Mouse (Mus musculus) layer of hippocampus, postnatal 14 days (tissue): ENCODE results near the gene Pla2g2c. TPM values are rescaled to one million over a fixed set of nuclear protein-coding genes. Genes with fewer than 3 reads are reported as not detected.

Experiments
- DNase-seq, 2 experiments: peaks; one replicate each; pipeline ENCODE4 v3.0.0; 2021 to 2022; ENCODE audit warnings: low spot score in 2 of 2, mixed read lengths in 1 of 2
- total RNA-seq, 2 experiments: library from RNA; stranded (reverse); gene quantifications; 2 replicates each; pipeline ENCODE4 v1.2.3; 2021

Pla2g2c gene
- total RNA-seq, 2 experiments from 2014 or later: 0.28 TPM; not detected in 1

DNA sequence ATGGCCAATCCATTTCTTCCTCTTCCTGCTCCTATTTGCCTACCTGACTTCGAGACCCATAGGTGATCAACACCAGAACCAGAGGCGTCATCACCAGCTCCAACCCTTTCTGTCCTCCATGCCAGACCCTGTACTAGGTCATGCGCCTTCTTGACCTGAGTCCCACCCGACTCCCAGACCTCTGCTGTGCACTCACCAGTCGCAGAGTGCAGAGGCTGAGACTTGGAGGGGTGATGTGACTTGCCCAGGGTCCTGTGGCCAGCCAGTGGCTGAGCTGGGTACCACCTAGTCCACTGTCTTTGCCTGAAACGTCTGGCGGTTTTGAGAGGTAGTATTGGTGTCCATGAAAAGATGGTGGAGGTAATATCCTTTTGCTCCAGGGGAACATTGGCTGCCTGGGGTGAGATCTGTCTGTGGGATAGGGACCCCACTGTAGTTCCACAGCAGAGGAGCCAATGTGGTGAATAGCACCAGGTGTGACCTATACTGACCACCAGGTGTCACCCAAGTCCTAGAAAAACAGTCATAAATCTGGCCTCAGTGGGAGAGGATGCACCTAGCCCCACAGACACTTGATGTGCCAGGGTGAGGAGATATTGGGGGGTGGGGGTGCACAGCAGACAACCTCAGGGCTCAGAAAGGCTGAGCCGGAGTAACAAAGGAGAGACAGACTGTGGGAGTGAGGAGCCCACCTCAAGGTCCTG is 23.9 kb downstream of the Pla2g2c start:
- DNase-seq: peak in 1 of 2 experiments; percentile 71

DNA sequence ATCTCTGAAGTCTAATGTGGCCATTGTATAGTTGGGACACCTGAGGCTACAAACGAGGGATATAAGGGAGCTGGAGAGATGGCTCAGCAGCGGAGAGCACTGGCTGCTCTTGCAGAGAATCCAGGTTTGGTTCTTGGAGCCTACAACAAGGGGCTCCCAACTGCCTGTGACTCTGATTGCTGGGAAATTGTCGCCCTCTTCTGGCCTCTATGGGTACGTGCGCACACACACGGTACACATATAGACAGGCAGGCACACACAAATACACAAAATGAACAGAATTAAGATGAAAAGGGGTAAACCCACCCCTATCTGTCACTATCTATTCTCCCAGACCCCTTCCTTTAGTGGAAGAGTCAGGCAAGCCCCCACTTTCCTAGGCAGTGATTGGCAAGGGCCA is 28.0 kb downstream of the Pla2g2c start:
- DNase-seq: no peak

DNA sequence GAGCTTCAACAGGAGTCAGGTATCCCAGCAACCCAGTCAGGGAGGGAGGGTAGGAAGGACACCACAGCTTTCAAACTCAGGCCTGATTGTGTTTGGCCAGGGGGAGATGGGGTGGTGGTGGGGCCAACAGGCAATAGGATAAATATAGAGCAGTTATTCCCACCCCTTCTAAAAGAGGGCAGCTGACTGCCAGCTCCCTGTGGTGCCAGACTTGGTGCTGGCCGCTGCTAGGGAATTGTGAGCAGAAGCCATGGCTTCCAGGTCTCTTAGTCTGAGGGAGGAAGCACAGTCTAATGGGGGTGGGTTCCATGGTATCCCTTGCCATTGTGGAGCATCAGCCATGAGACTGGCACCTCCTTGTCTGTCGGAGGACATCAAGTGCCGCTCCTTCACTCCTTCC is 29.0 kb downstream of the Pla2g2c start:
- no peak for DNase-seq

DNA sequence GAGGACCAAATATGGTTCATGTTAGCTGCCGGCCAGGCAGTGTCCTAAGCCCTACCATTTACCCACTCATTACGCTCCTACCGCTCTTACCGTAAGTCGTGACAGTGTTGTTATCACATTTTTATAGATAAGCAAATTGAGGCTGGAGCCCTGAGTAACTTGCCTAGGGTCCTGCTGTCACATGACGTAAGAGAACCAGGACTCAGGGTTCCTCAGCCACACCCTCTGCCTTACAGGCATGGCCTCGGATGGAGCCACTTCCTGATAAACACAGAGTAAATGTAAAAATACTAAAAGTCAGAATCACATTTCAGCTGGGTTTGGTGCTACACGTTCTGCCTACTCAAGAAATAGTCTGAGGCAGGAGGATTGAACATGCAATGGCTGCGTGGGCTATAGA is 29.8 kb downstream of the Pla2g2c start:
- no peak for DNase-seq

DNA sequence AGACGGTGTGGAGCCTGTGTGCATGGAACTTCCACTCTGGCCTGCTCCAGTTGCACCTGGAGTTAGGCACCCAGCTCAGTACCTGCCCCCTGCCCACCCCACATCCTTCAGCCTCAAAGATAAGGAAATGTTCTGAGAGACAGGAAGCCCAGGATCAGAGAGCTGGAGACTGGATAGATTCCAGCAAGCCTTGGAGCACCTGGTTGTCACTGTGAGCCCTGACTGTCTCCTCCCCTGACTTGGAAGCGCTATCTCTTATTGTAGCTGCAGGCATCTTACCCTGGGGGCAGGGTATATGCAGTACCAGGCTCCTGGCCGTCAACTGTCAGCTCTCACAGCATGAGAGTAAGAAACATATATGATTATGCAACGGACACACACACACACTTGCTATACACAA is 30.8 kb downstream of the Pla2g2c start:
- no peak for DNase-seq

DNA sequence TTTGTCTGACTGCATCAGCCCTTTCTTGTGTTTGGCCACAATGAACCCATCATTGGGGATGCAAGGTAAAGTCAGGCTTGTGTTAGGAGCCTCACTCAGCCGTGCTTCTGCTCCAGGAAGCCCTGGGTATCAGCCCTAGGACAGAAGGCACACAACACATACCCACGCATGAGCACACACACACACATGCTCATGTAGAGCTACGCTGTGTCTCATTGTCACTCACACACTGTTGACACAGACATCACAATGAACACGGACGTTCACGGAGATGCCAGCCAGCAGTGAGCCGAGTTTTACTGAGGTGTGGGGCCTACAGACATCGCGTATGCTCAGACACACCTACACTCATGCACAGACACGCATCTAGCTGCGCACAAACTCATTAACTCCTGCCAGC is 31.4 kb downstream of the Pla2g2c start:
- DNase-seq: no peak

DNA sequence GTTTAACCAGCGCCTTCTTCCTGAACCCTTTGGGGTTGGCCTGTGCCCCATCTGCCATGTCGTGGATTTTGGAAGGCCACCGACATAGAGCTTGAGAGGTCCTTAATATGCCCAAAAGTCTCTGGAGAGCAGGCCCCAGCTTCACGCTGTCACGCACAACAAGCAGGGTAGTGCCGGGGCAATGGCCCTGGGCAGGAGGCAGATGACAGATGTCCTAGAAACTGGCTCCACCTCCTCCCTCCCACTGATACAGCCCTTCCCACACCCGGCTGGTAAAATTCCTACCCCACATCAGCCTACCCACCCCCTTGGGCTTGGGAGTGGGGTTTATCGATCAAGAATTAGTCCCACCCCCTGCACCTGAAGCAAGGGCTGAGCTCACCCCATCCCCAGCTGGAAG is 32.8 kb downstream of the Pla2g2c start, which contains the start of gene Pla2g2f:
Gene Pla2g2f, minus strand, starts transcription at position 211 of the 400 bp plus-strand sequence.
- no peak for DNase-seq

DNA sequence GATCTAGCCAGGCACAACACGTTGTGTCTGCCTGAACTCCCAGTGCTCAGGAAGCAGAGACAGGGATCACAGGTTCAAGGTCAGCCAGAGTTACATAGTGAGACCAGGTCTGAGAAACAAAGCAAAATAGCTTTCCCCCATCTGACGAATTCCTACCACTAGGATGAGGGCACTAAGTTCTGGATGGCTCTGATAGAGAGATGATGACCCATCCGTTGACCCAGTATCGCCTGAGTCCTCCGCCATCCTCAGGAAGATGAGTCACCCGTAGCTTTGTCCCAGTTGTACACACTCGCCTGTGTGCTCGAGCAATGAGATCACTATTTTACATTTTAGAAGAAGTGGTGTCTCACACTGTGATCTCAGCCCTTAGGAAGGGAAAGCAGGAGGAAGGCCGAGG is 37.7 kb downstream of the Pla2g2c start:
- DNase-seq: no peak

DNA sequence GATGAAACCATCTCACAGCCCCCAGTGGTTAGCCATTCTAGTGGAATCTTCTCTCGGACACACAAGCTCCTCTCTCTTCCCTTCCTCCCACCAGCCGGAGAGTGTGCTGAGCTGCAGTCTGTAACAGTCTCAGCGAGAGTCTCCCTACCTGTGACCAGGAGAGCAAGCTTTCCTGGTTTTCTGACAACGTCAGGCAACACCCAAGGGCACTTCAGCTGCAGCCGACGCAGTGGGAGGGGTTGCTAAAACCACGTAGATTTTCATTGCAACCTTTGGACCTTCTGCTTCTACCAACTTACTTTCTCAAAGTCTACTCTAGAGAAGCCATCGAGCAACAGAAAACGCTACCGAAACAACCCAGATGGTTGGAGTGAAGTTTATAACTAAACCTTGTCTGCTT is 47.4 kb downstream of the Pla2g2c start:
- DNase-seq: no peak

DNA sequence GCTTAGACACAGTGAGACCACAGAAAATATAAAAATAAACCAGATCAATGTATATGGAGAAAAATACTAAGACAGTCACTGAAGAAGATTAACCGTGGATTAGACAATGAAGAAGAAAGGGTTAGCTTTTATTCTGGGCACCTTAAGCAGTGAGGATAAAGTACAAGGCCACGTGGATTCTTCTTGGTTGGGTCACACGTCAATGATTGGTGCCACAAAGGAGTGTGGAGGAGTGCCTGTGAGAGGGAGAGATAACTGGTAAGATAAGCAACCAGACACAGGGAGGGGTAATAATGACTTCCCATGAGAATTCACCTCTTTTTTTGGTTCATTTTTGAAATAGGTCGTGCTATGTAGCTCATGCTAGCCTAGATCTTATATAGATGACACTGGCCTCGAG is 47.8 kb downstream of the Pla2g2c start:
- no peak for DNase-seq

DNA sequence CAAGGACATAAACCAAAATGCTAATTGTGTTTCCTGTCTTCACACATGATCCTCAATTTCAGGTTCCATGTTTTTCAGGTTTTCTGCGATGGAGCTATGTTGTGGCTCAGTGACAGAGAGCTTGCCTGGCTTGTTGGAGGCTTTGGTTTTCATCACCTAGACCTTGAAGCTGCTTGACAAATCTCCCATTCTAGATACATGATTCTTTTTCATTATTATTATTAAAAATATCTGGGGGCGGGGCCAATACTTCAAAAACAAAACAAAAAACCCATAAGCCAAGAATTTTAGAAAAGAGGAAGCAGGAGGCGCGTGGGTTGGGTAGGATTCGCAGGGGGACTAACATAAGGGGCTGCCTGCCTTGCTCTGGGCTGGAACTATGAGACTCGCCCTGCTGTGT is 50.8 kb downstream of the Pla2g2c start, which contains the start of gene Pla2g2d:
Gene Pla2g2d, plus strand, starts transcription at position 301 of the 400 bp plus-strand sequence.
- peak in 1 of 2 experiments; percentile 29 for DNase-seq

DNA sequence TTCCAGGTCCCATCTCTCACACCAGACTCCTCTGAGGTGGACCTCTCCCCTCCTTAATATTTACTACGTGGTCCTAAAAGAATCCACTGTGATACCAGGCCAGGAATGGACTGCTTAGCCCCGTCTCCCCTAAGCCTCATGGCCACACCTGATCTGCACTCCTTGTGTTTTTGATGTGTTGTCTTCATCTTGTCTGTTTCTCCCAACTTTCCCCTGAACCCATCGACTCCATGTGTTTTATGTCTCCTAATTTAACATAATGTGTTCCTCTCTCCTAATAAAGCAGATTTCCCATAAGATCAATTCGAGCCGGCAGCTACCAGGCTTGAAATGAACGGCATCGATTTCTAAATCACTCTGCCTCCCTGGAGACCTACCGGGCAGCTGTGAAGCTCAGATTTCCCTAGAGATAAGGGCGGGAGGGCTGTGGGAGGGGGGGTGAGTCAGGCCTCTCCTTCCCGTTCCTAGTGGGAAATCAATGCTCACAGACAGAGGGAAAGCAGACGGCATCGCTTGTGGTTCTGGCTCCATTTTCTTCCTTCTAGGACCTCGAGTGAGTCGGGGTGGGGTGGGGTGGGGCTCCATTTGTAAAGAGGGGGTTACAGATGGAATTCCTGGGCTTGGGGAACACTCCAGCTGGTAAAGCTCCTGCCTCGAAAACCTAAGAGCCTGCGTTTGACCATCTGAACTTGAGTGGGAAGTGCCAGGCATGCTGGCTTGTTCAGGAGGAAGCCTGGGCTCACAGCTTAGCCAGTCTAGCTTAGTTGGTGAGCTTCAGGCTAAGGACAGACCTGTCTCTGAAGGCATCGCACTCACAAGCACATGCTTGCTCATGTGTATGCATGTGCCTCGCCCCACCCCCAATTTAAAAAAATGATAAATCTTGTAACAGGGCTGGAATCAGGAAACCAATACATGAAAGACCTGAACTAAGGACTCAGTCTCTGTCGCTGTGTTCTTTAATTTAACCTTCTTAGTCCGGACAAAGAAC is 53.1 kb downstream of the Pla2g2c start:
- DNase-seq: no peak

DNA sequence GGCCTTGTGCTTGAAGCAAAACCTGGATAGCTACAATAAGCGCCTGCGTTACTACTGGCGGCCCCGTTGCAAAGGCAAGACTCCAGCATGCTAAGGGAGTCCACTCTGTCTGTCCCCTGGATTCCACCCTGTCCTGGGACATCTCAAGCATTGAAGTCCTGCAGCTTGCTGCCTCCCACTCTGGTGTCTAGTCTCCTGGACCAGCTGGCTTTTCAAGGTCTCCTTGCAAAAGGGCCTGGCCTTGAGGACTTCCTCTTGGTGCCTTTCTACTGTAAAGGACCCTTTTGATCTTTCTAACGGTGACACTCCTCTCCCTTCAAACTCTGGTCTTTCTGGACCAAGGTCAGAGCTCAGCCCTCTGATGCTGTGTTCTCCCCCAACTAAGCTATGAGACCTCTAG is 55.7 kb downstream of the Pla2g2c start:
- DNase-seq: no peak

DNA sequence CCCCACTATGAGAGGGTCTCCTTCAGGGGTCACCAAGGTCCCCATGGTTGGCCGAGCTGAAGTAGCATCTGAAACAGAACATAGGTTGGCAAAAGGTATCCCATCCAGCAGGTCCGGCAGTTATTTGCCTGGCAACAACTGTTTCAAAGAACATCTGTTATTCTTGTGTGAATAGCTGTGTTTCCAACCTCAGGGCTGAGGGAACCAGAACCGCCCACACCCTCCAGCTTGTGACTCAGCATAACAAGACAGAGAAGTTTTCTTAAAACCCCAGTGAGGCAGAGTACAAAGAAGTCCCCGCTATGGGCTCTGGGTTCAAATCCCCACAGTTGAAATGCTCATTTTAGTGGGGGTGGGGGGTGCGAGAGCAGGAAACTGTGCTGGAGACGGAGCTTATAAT is 57.5 kb downstream of the Pla2g2c start:
- DNase-seq: peak; percentile 32 to 40

DNA sequence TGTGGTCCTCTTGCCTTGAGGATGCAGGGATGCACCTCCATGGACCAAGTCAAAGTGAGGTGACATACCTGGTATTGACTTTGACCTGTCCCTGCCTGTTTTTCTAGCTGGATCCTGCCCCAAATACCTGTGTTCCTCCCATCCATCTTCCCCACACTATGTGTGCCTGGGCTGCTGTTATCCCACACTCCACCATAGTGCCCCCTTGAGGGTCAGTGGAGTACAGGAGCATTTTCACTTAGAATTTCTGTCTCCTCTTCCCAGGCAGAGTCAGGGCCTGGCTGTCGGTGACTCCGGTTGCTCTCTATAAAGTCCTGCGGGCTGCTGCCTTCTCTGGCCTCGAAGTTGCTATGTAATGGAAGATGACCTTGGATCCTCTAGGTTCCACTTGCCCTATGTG is 61.1 kb downstream of the Pla2g2c start:
- DNase-seq: no peak

DNA sequence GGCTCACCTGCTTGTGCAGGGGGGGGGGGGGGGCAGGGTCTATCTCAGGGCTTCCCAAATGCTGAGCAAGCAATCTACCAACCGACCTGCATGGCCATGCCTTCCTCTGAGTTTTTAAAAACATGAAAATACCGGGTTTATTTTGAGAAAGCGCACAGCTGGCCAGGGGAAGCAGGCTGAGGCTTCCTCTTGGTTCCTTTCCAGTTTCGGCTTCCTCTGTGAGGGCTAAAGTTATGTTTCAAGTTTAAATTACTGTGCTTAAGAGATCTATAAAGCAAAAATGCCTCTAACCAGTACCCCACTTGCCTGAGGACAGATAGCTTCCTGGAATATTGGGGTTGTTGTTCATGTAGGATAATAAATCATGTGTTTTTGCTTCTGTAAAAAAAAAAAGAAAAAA is 61.5 kb downstream of the Pla2g2c start:
- DNase-seq: no peak

DNA sequence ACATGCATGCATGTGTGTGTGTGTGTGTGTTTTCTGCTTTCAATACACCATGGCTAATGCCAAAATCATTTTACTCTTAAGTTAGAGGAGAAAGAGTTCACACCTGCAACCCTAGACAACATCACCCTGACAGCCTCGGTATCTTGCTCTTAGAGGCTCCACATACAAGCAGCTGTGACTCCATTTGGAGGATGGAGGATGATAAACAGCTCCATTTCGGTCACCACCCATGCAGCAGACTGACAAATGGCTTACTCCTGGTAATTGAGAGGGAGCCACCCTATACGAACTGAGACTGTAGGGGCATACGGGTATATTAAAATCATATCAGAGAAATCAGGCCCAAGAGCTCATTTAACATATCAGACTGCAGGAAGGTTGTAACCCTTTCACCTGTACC is 63.8 kb downstream of the Pla2g2c start:
- DNase-seq: no peak

DNA sequence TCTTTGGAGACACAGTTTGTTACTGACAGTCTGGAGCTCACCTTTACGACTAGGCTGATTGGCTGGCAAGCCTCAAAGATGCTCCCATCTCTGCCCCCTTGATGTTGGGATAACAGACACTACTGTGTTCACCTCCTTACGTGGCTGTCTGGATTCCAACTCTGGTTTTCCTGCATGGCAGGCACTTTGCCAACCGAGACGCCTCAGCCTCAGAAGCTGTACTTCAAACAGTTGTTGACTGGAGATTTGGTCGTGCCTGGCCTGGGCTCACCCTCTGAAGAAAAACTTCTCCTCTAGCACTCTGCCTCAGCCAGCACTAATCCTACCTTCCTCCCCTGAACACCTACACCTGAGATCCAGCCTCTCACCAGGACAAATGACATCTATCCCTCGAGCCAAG is 66.9 kb downstream of the Pla2g2c start:
- no peak for DNase-seq

DNA sequence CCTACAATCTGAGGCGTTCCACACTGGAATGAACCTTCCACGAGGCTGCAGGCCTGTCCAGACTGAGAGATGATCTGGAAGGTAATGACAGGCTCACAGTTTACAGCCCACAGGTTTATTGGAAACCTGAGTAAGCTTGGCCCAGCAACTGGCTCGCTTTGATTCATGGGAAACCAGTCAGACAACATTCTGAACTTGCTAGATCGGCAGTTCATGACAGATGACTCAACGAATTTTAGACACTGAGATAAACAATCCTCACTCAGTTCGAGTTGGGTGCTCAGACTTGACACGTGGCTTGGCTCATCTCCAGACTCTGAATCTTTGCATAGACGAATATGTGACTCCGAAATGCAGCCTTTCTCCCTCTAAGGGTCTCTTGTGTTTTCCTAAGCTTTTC is 68.0 kb downstream of the Pla2g2c start:
- DNase-seq: no peak

DNA sequence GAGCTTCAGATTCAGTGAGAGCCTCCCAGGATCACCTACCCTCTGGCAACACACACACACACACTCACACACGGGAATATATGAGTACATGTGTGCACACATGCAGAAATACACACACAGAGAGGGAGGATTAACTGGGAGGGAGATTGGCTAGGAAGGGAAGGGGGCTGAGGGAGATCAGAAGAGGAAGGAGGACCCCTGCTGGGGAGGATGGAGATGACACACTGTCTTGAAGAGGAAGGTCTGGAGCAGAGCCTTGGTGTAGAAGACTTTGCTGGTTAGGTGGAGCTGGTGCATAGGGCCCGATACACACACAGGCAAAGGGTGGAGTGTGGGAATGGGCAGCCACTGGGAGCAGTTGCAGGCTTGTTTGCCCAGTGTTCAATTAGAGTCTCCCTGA is 68.7 kb downstream of the Pla2g2c start:
- DNase-seq: peak; percentile 58 to 74

DNA sequence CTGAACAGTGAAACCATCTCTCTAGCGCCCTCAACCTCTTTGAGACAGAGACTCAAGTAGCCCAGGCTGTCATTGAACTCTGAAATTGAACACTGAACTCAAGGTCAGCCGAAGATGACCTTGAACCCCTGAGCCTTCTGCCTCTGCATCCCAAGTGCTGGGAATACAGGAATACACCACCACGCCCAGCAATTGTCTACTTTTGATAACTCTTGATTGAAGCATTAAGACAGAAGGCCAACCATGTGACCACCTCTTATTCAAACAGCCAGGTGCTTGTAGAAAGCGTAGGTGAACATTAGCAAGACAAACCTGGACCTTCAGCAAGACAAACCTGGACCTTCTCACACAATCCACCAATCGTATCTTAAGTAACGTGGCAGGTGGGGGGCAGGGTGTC is 69.8 kb downstream of the Pla2g2c start:
- no peak for DNase-seq
